Mouse (Mus musculus): ENCODE results near the gene 4930568D16Rik.
A peak's percentile ranks its signal among the peaks of the same experiment; 100 is the strongest.

The 4930568D16Rik gene

GRCm38 (mm10) chr2:35338707-35339106 lies 28.8 kb downstream of the 4930568D16Rik start:
- no peak for DNase-seq

GRCm38 (mm10) chr2:35338036-35338435 lies 29.5 kb downstream of the 4930568D16Rik start:
- no peak for DNase-seq

GRCm38 (mm10) chr2:35337419-35337818 lies 30.1 kb downstream of the 4930568D16Rik start:
- DNase-seq, result peak; percentile 9 to 20

GRCm38 (mm10) chr2:35336388-35337280 lies 30.9 kb downstream of the 4930568D16Rik start, which contains the start of gene Stom:
TSS of gene Stom (minus strand) at chr2:35336976.
- DNase-seq, result peak; percentile 99 to 100

GRCm38 (mm10) chr2:35335620-35336019 lies 31.9 kb downstream of the 4930568D16Rik start:
- no peak for DNase-seq

- no peak for DNase-seq
Observed at GRCm38 (mm10) chr2:35333670-35334069, 33.9 kb downstream of the 4930568D16Rik start.

DNA sequence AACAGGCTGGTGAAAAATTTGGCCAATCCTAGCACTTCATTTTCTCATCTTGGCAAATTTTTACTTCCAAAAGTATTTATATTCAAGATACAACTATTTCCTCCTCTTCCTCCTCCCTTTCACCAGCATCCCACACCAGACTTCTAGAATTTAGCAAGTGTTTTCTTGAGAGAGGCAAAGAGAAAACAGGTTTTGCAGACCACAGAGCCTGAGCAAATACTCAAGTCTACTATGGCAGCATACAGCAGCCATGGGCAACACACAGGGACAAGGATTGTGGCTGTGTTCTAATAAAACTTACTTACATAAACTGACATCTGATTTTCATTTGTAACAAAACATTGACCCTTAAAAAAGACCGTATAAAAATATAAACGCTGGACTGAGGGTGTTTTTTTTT lies 36.3 kb downstream of the 4930568D16Rik start:
- DNase-seq, result no peak

DNA sequence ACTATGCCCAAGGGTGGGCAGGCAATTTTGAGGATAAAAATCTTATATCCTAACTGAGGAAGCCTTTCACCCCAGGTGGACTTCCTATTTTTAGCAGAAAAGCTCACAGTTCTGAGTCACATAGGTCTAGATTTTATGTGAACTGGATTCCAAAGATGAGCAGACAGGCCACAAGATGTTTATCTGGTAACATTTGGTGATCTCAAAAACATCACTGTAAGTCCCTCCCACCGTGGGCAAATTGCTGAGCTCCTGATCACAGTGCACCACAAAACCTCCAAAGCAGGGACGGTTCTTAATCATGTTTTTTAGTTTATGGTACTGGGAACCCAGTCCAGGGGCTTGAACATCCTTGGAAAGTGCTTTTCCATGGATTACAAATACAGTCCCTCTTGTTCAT lies 38.5 kb downstream of the 4930568D16Rik start:
- DNase-seq, result no peak

GRCm38 (mm10) chr2:35328064-35328792 lies 39.3 kb downstream of the 4930568D16Rik start:
- no peak for DNase-seq

DNA sequence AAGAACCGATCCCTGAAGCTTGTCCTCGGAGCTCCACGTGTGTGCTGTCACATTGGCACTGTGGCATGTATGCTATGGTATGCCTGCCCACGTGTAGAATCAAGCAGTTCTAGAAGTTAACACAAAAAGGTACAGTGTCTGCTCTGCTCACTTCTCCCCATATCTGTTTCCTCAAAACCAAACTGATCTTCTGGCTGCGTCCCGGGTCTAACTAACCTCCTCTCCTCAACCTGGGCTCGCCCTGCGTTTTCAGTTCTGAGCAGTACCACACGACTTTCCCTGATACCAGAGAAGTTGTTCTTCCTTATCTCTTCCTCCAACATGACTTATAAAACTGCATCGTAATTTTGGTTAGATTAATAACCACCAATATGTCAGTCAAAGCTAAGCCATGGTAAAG lies 39.9 kb downstream of the 4930568D16Rik start:
- no peak for DNase-seq

DNA sequence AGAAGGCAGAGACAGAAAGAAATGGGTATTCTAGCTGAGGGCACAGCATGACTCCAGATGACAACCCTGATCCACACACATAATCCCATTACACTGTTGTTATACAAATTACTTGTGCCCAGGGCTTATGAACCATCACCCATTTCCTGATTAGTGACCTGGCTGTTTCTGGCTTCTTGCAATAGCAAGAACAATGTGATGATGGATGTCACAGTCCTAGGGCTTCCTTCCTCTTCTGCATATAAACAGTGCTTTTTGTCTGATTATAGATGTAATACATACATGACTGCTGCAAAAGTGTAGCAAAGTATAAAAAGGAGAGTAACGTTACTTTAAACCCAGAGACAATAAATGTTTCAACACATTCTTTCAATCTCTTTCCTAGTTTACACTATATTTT lies 40.6 kb downstream of the 4930568D16Rik start:
- peak in 1 of 2 experiments; percentile 19 for DNase-seq

DNA sequence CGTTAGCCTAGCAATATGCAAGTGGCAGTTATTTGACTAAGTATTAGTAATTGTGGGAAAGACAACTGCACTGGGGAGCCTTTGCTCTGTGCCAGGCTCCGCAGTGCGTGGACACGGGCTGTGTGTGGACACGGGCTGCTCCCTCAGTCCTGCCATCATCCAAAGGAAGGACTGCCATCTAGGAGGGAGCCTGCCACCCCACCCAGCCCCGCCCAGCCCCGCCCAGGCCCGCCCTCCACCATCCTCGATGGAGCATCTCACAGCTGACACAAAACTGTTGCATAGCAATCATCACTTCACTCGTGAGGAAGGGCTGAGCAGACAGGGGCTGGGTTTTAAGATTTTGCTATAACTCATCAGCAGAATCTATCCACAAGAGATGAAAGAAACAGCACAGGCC lies 41.6 kb downstream of the 4930568D16Rik start:
- no peak for DNase-seq

- no peak for DNase-seq
Observed at GRCm38 (mm10) chr2:35322404-35323164, 44.9 kb downstream of the 4930568D16Rik start.

- no peak for DNase-seq
Observed at GRCm38 (mm10) chr2:35320399-35320798, 47.1 kb downstream of the 4930568D16Rik start.

DNA sequence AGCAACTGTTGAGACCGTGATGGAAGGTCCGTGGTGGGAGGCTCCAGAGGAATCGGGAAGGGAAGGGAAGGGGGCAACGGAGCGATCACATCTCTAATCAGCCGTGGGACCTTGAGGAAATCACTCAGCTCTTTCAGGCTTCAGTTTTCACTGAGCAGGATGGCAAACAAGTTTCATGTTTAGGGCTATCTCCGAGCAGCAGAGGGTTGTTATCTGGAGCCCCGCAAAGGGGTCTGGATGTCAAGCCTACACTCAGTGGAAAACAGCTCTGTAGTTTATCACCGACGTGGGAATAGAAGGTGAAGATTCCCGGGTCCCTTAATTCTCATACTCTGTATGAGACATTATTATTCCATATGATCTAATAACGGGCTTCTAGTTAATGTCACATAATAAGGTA lies 49.1 kb downstream of the 4930568D16Rik start:
- DNase-seq, result no peak

- no peak for DNase-seq
Observed at GRCm38 (mm10) chr2:35317604-35318003, 49.9 kb downstream of the 4930568D16Rik start.

DNA sequence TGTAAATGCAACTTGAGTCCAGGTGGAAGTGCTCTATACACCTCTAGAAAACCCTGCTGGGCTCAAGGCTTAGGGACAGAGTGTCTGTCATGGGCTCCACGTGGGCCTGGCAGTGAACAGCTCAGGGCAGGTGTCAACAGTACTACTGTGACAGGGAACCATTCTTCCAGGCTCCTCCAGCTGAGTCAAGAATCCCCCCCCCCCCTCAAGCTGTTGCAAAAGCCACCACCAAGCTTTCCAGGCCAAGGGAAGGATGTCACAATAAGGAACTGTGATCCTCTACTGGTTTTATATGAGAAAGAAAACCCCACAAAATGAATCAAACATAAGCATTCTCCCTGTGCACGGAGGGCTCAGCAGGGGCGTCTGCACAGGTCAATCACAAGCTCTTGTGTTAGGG lies 53.2 kb downstream of the 4930568D16Rik start:
- DNase-seq, result no peak

GRCm38 (mm10) chr2:35309906-35310493 lies 57.5 kb downstream of the 4930568D16Rik start:
- no peak for DNase-seq

DNA sequence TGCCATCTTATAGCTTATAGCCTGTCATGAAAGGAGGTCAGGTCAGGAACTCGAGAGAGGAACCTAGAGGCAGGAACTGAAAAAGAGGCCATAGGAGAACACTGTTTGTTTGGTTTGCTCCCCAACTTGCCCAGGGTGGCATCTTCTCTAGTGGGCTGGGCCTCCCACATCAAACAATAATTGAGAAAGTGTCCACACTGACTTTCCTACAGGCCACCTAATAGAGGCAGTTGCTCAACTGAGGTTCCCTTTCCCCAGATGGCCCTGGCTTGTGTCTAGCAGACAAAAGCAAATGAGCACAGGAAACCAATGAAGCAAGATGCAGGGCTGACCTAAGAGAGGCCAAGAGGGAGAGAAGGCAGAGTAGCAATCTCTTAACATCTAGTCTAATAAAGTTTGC lies 59.4 kb downstream of the 4930568D16Rik start:
- no peak for DNase-seq

Measured in kidney, adult 8-10 months (tissue).